Mouse (Mus musculus): Measurements from ENCODE around the gene Pmm1.

- TF ChIP-seq POLR2A (IDR thresholded peaks at IDR 0.05; ENCODE audit: insufficient read depth, low read depth, low read length) (no peak), CTCF (IDR thresholded peaks at IDR 0.05; ENCODE audit: insufficient read depth, low read depth, low read length) (no peak)
Observed at GRCm38 (mm10) chr15:81921255-81921654, 39.5 kb downstream of the Pmm1 start.

Measured in olfactory bulb, adult 2 months (tissue).